In genomic region chr9:55325564-55326514, GRCm38 (mm10) we compare ENCODE assay signal across 8 mouse cellular contexts. TPM values are rescaled to one million over a fixed set of nuclear protein-coding genes. Genes with fewer than 3 reads are reported as not detected.
DNase-seq lines count a peak whose midpoint lies in the region; ATAC-seq and TF ChIP-seq lines count a peak whose summit lies in the region.

No protein-coding gene starts in this region.

- H3K4me2 ChIP-seq in hindbrain, embryonic 16.5 days (ENCODE audit: low read length): peak overlapping the region; percentile 84
- peak overlapping the region; percentile 84 for H3K4me2 ChIP-seq in myocyte (ENCODE audit: low read depth)

- H3K4me1 ChIP-seq in hindbrain, embryonic 16.5 days (ENCODE audit: control insufficient read depth, insufficient read depth, low read depth, low read length): peaks cover 11% of the 10 kb centered on the region

- 0 out of 2 replicates have a peak, but pooled peaks have one; percentile 3 for ATAC-seq in common myeloid progenitor, adult 5-6 weeks (replicated peaks; ENCODE audit: low read depth, poor library complexity, severe bottlenecking)
- no peak for ATAC-seq in hindbrain, embryonic 16.5 days

- peak overlapping the region; percentile 42 for H3ac ChIP-seq in myocyte (ENCODE audit: control insufficient read depth, insufficient read length)

- H3K9me3 ChIP-seq in hindbrain, embryonic 16.5 days (ENCODE audit: control insufficient read depth, low read length): no peaks in the 10 kb centered on the region

- no peaks in the 10 kb centered on the region for H3K36me3 ChIP-seq in hindbrain, embryonic 16.5 days (ENCODE audit: control insufficient read depth, insufficient read depth, low read length)
- H3K36me3 ChIP-seq in myocyte (ENCODE audit: control insufficient read depth, insufficient read depth): no peaks in the 10 kb centered on the region

- peak overlapping the region; percentile 89 for H3K27ac ChIP-seq in left cerebral cortex, adult 2 months
- H3K27ac ChIP-seq in hindbrain, embryonic 16.5 days (ENCODE audit: low read depth, low read length): peak overlapping the region; percentile 81; the same call in 1 of the 2 replicates

- no peak for TF ChIP-seq POLR2A in myocyte (IDR thresholded peaks at IDR 0.05; ENCODE audit: insufficient read length, low read depth)

- WGBS in hindbrain, embryonic 16.5 days: 16% methylated on average over 18 of the region's 18 CpGs

- no peak for DNase-seq in left cerebral cortex, adult 2 months (ENCODE audit: extremely low spot score in 1 of 2, low spot score in 2 of 2)
- no peak for DNase-seq in left cerebral cortex, adult 9 months (ENCODE audit: low spot score in 2 of 2)
- no peak for DNase-seq in thymus, postnatal 25 days
- no peak for DNase-seq in adrenal gland, postnatal 36 days
- no peak for DNase-seq in gastrocnemius, postnatal 4 days (ENCODE audit: low spot score in 2 of 2)

- H3K27me3 ChIP-seq in hindbrain, embryonic 16.5 days (replicated peaks; ENCODE audit: control insufficient read depth, insufficient read depth, low read length): no peaks in the 10 kb centered on the region
- H3K27me3 ChIP-seq in myocyte (ENCODE audit: control insufficient read depth, insufficient read depth, insufficient read length): peaks cover 36% of the 10 kb centered on the region

- intact Hi-C loops in left cerebral cortex, adult 2 months (cut with DNase I): loop anchor here (1.0 to 10.0 kb wide), 4 partner anchors 66 to 609 kb away; partner anchors contain the start of genes Scaper and Ube2q2

- no peaks in the 10 kb centered on the region for H3K79me2 ChIP-seq in myocyte (ENCODE audit: control insufficient read depth, insufficient read depth)

- H3K4me3 ChIP-seq in left cerebral cortex, adult 2 months: peak overlapping the region; percentile 93
- H3K4me3 ChIP-seq in hindbrain, embryonic 16.5 days (ENCODE audit: low read length): peak overlapping the region; percentile 85
- H3K4me3 ChIP-seq in myocyte: no peak overlapping the region

- TF ChIP-seq CTCF in left cerebral cortex, adult 2 months (IDR thresholded peaks at IDR 0.05): no peak; the same call in 1 of the 2 replicates

- H3K9ac ChIP-seq in hindbrain, embryonic 16.5 days (ENCODE audit: low read depth, low read length): peak overlapping the region; percentile 90

TF ChIP-seq in myocyte, 11 proteins besides CTCF, POLR2A, EP300 and RAD21:
- TF ChIP-seq SRF (IDR thresholded peaks at IDR 0.05; ENCODE audit: control insufficient read depth, insufficient read length, low read depth) (no peak), POLR2AphosphoS2 (IDR thresholded peaks at IDR 0.05; ENCODE audit: insufficient read length, low read depth) (no peak)

RNA-seq across cellular contexts. Expression of gene Nrg4, which starts 0.8 kb away (rescaled TPM):
- total RNA-seq in left cerebral cortex, adult 2 months (2021): 1 to 10 TPM; 1.2 to 1.4 TPM
- 2.4 and 4.6 TPM in 2 replicates for total RNA-seq in common myeloid progenitor, adult 5-6 weeks (2017)
- 1.6 and 1.7 TPM in 2 replicates for polyA plus RNA-seq in hindbrain, embryonic 16.5 days (2015; fragmentation: Nextera tagmentation; extraction: Ambion mirVana)
- 0.19 TPM for polyA plus RNA-seq in myocyte (2012; fragmentation: generic; extraction: Trizol)
- 10 to 100 TPM; 23.8 to 31.0 TPM for total RNA-seq in adrenal gland, postnatal 36 days (2021)
- total RNA-seq in gastrocnemius, postnatal 4 days (2021): 1 to 10 TPM; 1.5 to 1.6 TPM

RNA-seq across cellular contexts. Expression of gene Tmem266, which starts 0.9 kb away (rescaled TPM):
- total RNA-seq in left cerebral cortex, adult 2 months (2021): 1 to 10 TPM; 7.6 to 8.1 TPM
- total RNA-seq in common myeloid progenitor, adult 5-6 weeks (2017): not detected in 2 replicates
- 6.0 and 6.5 TPM in 2 replicates for polyA plus RNA-seq in hindbrain, embryonic 16.5 days (2015; fragmentation: Nextera tagmentation; extraction: Ambion mirVana)
- polyA plus RNA-seq in myocyte (2012; fragmentation: generic; extraction: Trizol): not detected
- total RNA-seq in adrenal gland, postnatal 36 days (2021): under 1 TPM; 0.40 to 0.63 TPM
- total RNA-seq in gastrocnemius, postnatal 4 days (2021): under 1 TPM; 0.44 to 0.74 TPM
